Mouse (Mus musculus): ENCODE results near the gene Akr1c14. TPM values are rescaled to one million over a fixed set of nuclear protein-coding genes. Genes with fewer than 3 reads are reported as not detected.

Gene Akr1c14
- not detected for total RNA-seq (2023)

DNA sequence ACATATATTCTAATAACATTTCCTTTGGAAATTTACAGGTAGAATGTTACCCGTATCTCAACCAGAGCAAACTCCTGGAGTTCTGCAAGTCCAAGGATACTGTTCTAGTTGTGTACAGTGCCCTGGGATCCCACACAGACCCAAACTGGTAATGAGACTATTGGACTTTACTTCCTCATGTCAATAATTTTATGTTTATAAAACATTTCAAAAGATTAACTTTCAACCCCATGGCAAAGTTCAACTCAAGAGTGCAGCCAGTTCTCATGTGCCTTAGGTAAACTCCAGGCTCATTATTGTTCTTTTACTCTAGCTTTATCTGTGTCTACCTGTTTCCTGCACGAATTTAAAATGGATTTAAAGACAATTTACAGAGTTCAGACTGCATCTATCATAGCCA lies at the start of gene Akr1c14:
TSS of gene Akr1c14 (plus strand) at position 293 of the 400 bp plus-strand sequence.

Other genes starting within 250 kb of the Akr1c14 start
- not detected for gene Calml3, start 244.7 kb upstream of the Akr1c14 start, total RNA-seq (2023)
- gene Calm4, start 211.3 kb upstream of the Akr1c14 start, total RNA-seq (2023) = not detected
- not detected for gene Calm5, start 194.8 kb upstream of the Akr1c14 start, total RNA-seq (2023)
- gene Net1, start 130.8 kb upstream of the Akr1c14 start, total RNA-seq (2023) = 10 to 100 TPM; 36.2 to 38.0 TPM
- not detected for gene Tubal3, start 130.7 kb upstream of the Akr1c14 start, total RNA-seq (2023)
- not detected for gene Ucn3, start 103.7 kb upstream of the Akr1c14 start, total RNA-seq (2023)
- gene Akr1c18, start 101.6 kb downstream of the Akr1c14 start, total RNA-seq (2023) = not detected
- gene Akr1c13, start 142.1 kb downstream of the Akr1c14 start, total RNA-seq (2023) = 10 to 100 TPM; 15.6 to 16.3 TPM
- gene Akr1c19, start 179.7 kb downstream of the Akr1c14 start, total RNA-seq (2023) = not detected
- 1 to 10 TPM; 1.7 to 2.4 TPM for gene Akr1c12, start 230.4 kb downstream of the Akr1c14 start, total RNA-seq (2023)

Data from T-cell, adult 66 days (primary cell).